Mouse (Mus musculus): Measurements from ENCODE around the gene Eps15l1.

The Eps15l1 gene

DNA sequence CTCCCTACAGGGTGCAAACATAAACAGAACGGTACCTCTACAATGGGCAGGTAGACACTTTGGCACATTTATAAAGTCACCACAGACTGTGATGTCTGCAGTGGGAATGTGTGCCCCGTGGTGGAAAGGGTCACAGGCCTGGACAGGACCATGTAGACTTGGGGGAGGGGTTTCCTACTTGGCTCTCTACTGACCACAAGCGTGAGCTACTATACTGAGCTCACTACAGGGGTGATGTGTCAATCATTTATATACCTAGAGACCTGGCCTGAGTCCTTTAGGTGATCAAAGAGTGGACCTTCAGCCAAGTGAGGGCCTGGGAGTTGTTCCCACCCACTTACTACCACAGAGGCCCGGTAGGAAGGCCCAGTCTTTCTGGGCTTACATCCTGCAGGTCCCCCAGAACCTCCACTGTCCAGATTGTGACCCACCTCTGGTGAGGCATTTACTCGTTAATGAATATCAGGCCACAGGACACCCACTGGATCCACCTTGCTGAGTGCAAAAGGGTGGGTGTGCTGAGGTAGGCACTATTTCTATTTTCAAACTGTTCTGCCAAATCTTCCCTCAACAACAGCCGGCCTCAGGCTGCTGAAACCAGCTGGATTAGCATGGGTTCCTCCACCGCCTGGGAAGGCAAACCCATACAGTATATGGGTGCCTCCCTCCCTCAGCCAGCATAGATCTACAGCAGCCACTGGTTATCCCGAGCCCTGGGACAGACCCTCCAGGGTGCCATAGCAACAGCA, 68.1 kb downstream of the Eps15l1 start:
- DNase-seq (ENCODE audit: extremely low read depth, insufficient read length, low spot score) = no peak

GRCm38 (mm10) chr8:72351405-72352005, 69.8 kb downstream of the Eps15l1 start:
- DNase-seq (ENCODE audit: extremely low read depth, insufficient read length, low spot score) = no peak

DNA sequence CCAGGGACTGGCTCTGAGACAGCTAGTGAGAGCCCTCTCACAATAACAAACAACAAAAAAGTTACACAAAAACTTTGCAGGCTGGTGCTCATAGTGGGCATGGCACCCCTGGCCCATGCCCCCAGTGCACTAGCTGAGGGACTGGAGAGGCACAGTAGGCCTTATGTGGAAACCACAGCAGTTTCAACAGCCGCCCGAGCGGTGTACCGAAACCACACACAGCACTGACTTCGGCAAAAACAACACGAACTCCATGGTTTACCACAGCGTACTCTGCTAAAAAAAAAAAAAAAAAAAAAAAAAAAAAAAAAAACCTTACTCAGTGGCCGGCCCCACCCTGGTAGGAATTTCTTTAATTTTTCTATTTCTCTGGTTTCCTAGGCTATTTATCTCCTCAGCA, 70.5 kb downstream of the Eps15l1 start:
- no peak for DNase-seq (ENCODE audit: extremely low read depth, insufficient read length, low spot score)

GRCm38 (mm10) chr8:72349838-72350237, 71.4 kb downstream of the Eps15l1 start:
- DNase-seq (ENCODE audit: extremely low read depth, insufficient read length, low spot score) = no peak

DNA sequence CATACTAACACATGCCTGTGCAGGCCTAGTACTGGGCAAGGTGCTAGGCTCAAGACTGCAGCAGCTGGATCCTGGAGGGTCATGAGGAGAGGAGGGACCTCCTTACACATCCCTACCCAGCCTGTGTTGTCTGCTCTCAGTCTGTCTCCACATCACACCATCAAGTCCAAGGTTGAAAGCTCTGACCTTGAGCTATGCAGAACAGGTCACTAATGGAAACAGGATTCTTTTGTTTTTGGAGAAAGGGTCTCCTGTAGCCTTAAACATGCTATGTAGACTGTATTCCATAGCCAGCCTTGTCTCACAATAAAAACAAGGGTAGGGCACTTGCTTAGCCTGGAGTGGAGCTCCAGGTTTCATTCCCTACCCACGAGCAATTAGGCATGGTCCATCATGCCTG, 72.3 kb downstream of the Eps15l1 start:
- no peak for DNase-seq (ENCODE audit: extremely low read depth, insufficient read length, low spot score)

DNA sequence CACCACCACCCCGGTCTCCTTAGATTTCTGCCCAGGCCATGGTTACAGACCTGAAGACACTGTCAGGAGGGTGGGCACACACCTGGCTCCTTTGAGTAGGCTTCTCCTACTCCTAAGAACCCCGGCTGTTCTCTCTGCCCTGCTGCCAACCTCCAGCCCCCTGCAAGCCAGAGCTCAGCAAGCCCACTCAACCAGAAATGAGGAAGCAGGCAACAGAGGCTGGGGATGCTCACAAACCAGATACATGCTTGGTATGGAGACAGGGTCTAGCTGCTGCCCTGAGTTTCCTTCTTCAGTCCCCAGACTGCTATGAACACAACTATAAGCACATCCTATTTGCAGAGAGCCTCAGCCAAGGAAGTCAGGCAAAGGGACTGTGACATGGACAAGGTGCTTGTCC, 73.1 kb downstream of the Eps15l1 start:
- no peak for DNase-seq (ENCODE audit: extremely low read depth, insufficient read length, low spot score)

DNA sequence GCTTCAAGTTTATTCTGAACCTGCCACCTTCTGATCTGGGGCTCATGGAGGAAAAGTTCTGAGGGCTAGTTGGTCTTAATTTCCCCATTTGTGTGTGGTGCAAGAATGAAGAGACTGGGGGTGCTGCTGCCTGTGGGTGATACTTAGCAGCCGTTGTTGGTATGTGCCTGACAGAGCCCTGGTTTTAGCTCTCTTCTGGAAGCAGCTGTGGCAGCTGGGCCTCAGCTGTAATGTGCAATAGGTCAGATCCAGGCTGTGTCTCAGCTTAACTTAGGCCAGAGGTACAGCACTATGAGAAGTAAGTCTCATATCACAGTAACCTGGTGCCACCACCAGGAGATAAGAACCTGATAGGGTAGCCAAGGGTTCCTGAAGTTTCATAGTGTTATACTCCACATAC, 73.7 kb downstream of the Eps15l1 start:
- no peak for DNase-seq (ENCODE audit: extremely low read depth, insufficient read length, low spot score)

DNA sequence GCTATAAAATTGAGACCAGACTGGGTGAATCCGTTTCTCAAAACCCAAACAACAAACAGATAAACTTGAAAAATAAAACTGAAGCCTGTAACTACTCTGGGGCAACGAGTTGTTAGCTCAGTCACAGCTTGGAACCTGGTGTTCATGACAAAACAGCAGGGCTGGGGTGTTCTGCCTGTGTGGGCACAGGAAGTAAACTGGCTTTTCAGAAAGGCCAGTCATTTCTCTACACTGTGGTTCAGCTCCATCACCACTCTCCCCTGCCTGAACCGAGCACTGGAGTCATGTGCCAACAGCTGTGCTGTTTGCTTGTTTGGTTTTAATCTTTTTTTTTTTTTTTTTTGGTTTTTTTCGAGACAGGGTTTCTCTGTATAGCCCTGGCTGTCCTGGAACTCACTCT, 77.5 kb downstream of the Eps15l1 start:
- no peak for DNase-seq (ENCODE audit: extremely low read depth, insufficient read length, low spot score)

GRCm38 (mm10) chr8:72342556-72343300, 78.5 kb downstream of the Eps15l1 start:
- DNase-seq (ENCODE audit: extremely low read depth, insufficient read length, low spot score) = no peak

- DNase-seq (ENCODE audit: extremely low read depth, insufficient read length, low spot score) = no peak
Measured at GRCm38 (mm10) chr8:72337034-72337433, 84.2 kb downstream of the Eps15l1 start.

DNA sequence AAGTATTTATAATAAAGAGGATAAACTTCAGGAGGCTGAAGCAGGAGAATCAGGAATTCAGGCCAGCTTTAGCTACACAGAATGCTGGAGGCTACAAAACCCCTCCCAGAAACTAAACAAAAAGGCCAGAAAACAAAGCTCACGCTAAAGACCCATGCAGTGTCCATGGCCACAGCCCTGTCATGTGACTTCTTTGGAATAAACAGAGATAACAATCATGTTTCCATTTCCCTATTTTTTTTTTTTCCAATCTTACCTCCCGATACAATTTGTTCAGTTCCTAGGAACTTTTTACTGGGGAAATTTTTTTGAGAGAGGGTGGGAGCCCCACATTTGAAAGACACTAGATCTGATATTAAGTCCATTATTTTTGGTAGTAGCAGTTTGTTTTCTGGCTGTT, 85.0 kb downstream of the Eps15l1 start:
- DNase-seq (ENCODE audit: extremely low read depth, insufficient read length, low spot score) = no peak

GRCm38 (mm10) chr8:72334144-72334641, 87.1 kb downstream of the Eps15l1 start:
- DNase-seq (ENCODE audit: extremely low read depth, insufficient read length, low spot score) = no peak

DNA sequence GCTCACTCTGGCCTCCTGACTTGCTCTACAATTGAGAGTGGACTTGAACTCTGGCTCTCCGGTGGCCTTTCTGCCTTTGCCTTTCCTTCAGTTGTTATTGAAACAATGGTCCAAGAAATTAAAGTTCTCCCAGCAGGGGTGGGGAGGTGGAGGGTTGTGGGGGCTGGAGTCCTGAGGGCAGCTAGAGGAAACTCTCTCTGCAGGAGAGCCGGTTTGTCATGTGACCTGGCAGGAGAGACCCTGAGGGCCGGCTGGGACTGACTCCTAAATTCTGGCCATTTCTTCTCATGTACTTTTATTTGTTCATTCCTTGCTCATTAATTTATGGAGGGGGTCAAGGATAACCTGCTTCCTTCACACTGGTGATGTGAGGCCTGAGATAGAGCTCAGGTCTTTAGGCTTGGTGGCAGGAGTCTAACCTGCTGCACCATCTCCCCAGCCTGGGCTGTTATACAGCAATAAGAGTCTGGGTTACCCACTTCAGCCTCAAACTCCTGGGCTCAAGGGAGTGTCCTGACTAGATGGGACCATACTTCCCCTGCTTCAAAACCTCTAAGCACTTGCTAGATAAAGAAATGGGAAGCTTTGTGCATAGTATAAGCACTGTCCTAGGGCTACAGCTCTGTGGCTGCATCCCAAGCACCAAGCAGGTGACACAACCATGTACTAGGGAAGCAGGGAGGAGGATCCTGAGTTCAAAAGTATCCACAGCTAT, 87.7 kb downstream of the Eps15l1 start:
- DNase-seq (ENCODE audit: extremely low read depth, insufficient read length, low spot score) = no peak

DNA sequence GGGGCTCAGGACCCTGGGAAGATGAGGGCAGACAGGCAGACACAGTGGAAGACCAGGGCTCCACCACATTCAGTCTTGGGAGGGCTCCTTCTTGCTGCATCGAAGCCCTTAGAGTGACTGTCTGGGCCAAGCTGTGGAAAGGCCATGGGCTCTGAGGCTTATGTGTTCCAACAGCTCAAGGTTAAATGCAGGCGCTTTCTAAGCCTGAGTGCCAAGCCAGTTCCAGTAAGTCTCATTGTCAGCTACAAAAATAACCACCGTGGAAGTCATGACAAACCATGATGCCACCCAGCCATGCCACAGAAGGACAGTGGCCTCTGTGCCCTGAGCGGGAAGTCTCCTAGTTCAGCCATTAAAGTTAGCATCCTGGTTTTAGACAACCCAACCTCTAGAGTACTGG, 89.6 kb downstream of the Eps15l1 start:
- DNase-seq (ENCODE audit: extremely low read depth, insufficient read length, low spot score) = no peak

GRCm38 (mm10) chr8:72330806-72331516, 90.3 kb downstream of the Eps15l1 start:
- peak; percentile 34 for DNase-seq (ENCODE audit: extremely low read depth, insufficient read length, low spot score)

DNA sequence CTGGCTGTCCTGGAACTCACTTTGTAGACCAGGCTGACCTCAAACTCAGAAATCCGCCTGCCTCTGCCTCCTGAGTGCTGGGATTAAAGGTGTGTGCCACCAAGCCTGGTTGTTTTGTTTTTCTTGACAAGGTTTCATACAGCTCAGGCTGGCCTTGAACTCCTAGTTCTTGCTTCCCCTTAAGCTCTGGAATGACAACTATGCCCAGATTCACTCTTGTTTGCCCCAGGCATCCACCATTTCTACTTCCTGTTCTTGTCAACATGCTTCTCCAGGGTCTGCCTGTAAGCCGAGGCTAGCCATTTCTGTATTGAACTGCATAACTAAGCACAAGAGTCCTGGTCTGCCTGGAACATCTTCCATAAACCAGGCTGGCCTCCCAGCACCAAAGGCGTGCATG, 92.1 kb downstream of the Eps15l1 start:
- no peak for DNase-seq (ENCODE audit: extremely low read depth, insufficient read length, low spot score)

- DNase-seq (ENCODE audit: extremely low read depth, insufficient read length, low spot score) = no peak
Measured at GRCm38 (mm10) chr8:72324708-72325107, 96.6 kb downstream of the Eps15l1 start.

- no peak for DNase-seq (ENCODE audit: extremely low read depth, insufficient read length, low spot score)
Measured at GRCm38 (mm10) chr8:72324036-72324706, 97.1 kb downstream of the Eps15l1 start.

GRCm38 (mm10) chr8:72323131-72323725, 98.0 kb downstream of the Eps15l1 start:
- DNase-seq (ENCODE audit: extremely low read depth, insufficient read length, low spot score) = no peak
